Mouse (Mus musculus) adrenal gland, adult 2 months (tissue): ENCODE measurements at regions not wholly inside any gene's neighbourhood (a gene's known extent, or its start where the extent isn't known, plus 50 kb on each side); places are given as distances from the start of the nearest gene placed in this dataset.

ENCODE experiments used
- DNase-seq: peaks from one replicate; pipeline ENCODE4 v3.0.0; 2021

DNA sequence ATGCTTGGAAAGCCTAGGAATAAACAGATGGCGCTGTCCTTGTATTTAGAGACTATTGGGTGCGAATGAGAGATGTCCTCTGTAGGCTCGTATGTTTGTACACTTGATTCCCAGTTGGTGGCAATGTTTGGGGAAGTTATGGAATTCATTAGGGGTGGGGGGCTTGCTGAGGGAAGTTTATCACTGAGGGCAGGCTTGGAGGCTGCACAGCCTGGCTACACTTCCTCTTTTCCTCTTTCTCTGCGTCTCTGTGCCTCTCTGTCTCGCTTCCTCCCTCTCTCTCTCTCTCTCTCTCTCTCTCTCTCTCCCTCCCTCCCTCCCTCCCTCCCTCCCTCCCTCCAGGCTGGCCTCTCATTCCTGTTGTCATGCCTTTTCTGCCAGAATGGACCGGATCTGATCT lies 104.2 kb upstream of the Arid2 start:
- DNase-seq: no peak

DNA sequence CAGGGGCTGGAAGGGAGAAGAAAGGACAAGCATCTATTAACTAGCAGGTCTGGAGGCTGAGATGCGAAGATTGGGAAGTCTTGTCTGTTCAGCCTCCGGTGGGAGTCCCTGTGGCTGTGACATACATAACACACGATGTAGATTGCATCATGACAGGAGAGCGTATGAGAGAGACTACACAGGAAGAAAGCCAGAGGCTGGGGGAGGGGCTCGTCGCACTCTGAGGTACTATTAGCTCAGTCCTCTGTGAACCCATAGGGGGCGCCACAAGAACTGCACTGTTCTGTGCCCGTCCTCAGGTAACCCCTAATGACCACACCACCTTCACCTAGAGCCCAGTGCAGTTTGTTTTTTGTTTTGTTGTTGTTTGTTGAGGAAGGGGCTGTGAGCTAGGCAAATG lies 102.7 kb upstream of the Arid2 start:
- DNase-seq: no peak

DNA sequence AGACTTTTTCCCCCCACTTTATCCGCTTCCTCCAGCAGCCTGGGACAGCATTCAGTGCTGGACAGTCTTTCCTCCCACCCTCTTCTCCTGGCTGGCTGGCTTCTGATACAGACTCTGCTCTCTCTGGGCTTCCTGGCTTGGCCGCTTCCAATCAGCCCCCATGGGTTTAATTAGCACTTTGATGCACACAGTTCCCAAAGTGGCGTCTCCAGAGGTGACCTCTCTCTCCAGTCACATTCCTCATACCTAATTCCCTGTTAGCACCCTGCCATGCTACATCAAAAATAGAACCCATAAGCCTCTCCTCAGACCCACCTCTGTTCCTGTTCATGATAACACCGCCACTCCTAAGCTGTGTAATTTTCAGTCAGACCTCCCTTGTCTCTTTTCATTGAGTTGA lies 101.9 kb upstream of the Arid2 start:
- DNase-seq: no peak

DNA sequence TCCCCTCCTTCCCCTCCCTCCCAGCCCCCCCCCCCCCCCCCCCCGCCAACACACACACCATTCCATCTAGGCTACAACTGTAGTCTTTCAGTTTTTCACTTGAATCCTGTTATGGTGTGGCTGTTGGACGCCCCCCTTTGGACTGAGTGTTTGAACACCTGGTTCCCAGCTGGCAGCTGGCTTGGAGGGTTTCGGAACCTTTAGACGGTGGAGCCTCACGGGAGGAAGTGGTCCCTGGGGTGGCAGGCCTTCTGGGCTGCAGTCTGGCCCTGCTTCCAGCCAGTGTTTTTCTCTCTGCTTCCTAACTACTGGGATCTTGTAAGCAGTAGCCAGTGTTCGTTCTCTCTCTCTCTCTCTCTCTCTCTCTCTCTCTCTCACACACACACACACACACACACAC lies 101.4 kb upstream of the Arid2 start:
- no peak for DNase-seq

DNA sequence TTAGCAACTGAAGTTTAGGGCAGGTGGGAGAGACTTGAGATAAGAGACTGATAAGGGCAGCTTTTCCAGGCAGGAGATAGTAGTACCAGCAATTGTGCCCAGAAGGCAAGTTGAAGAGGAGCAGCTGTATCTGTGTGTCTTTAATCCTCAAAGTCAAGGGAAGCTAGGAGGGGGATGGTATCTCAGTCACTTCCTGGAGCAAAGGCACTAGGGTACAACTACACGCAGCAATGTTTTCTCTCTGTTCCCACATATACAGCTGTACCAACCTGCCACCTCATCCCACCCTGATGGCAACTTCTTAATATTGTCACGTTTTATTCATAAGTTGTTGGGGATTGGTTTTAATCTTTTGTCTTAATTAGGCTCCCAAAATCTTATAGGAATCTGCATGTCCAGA lies 97.8 kb upstream of the Arid2 start:
- DNase-seq: no peak

DNA sequence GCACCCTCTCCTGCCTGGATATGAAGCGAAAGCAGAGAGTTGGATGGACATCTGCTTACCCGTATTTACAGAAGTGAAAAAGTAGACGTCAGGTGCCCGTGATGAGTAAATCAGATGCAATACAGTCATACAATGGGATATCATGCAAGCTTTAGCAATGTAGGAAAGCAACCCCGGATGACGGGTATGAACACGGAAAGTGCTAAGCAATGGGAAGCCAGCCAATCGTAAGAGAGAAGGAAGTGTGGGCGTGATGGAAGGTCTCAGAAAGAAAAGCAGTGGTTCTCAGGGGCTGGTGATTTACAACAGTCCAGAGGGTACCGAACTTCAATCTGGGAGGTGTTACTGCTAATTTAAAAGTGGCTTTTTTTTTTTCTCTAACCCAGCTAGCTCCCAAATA lies 89.9 kb upstream of the Arid2 start:
- no peak for DNase-seq

DNA sequence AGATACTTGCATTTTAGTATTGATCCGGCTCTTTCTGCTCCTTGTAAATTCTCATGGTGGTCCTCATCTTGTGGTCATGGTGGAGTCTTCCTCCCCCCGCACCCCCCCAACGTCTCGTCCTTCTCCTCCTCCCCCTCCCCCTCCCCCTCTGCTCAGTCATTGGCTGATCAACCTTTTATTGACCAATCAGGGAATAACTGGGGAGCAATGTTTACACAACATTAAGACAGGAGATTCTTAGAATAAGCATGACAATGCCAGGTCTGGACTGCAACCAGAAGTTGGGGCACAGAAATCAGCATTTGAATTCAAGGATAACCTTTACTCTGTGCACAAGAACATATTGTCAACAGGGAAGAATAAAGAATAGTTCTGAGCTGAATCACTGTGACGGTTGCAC lies 89.4 kb upstream of the Arid2 start:
- DNase-seq: no peak

DNA sequence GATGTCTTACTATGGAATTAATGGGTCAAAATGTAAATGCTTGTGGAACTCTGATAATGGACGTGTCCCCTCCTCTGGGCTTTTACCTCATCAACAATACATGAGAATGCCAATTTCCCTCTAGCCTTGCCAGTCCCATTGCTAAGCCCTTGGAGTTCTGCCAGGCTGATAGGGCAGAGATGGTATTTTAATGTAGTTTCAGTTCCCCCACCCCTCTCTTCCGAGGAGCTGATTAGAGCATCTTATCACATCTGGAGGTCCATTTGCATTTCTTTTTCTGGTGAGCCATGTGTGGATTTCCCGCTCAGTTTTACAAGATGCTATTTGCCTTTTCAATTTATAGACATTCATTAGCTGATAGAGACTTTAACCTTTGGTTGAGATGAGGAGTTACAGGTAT lies 86.0 kb upstream of the Arid2 start:
- DNase-seq: no peak

DNA sequence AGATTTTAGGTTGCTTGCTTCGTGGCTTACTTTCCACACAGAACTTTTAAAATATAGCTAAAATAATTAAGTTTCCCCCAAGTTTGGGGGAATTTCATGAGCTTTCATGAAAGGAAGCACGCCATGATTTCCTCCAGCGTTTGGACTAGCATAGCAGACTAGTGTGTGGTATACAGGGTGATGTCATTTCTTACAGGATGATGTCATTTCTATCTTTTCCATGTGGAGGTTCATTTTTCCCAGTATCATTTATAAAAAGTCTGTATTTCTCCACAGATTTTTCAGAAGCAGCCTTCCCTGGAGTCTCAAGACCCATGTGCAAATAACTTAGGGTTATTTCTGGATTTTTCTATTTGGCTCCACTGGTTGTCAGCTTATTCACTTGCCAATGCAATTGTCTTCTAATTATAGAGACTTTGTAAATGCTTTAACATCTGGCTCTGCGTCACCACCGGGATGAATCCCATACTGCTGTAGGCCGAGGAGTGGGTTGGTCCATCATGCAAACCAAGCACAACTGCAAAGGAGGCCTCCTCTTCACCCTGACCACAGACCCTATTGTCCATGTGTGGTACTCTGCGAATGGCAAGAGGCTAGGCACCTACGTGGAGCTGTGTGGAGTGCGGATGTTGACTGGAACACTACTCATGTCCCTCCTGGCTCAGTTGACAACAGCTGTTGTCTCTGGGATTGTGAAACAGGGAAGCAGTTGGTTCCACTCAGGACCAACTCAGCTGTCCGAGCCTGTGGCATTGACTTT lies 85.4 kb upstream of the Arid2 start:
- no peak for DNase-seq

DNA sequence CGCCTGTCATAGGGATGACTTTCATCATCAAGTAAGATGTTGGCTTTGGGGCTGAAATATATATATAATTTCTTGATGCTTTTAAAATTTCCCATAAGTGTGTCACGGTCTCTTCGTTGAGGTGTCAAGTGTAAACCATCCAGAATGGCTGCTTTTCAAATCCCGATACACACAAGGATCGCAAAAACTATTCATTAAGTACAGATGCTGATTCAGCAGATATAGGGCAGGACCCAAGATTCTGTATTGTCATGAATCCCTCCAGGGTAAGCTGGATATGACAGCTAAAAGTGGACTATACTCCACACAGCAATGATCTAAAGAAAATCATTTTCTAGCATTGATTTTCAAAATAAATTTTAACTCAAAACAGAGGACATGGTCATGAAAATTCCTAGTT lies 83.1 kb upstream of the Arid2 start:
- DNase-seq: no peak

DNA sequence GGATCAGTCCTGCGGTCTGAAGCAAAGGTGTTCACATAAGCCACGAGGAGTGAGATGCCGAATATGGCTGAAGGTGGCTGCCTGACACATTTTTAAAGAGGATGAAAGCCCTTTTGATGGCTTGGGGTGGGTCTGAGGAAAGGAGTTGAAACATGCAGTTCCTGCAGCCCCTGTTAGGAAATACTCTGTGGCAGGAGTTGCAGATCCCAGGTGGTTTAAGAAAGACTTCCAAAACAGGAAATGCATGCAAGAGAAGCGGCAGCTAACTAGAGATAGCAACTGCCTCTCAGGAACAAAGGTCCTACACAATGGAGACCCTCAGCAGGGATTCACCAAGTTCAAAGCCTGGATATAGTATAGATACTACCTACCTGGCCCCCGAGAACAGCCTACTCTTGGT lies 82.7 kb upstream of the Arid2 start:
- no peak for DNase-seq

DNA sequence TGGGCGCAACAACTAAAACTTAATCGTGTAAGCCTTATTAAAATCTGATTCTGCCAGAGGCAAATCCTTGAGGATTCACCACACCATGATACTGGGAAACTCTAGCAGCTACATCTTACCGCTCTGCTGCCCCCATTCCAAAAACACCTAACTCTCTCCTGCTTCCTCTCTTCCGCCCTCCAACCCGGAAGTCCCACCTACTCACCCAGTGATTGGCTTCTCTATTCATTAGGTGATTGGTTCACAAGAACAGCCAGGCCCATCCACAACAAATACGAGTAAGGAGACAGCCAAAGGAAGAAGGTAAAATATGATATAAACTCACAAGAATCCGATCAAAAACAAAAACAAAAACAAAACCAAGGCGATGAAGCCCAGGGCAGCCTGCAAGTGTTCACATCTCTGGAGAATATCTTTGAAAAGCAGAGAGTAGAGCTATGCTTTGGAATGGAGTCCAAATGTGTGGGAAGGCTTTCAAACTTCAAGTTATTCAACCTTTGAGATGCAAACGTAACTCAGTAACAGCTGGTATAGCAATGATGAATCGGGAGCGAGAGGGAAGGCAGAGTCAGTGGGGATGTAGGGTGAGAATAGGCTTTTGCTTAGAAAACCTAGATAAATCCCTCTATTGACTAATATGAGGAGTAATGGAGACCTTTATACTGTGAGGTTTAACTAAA lies 76.5 kb upstream of the Arid2 start:
- DNase-seq: no peak

DNA sequence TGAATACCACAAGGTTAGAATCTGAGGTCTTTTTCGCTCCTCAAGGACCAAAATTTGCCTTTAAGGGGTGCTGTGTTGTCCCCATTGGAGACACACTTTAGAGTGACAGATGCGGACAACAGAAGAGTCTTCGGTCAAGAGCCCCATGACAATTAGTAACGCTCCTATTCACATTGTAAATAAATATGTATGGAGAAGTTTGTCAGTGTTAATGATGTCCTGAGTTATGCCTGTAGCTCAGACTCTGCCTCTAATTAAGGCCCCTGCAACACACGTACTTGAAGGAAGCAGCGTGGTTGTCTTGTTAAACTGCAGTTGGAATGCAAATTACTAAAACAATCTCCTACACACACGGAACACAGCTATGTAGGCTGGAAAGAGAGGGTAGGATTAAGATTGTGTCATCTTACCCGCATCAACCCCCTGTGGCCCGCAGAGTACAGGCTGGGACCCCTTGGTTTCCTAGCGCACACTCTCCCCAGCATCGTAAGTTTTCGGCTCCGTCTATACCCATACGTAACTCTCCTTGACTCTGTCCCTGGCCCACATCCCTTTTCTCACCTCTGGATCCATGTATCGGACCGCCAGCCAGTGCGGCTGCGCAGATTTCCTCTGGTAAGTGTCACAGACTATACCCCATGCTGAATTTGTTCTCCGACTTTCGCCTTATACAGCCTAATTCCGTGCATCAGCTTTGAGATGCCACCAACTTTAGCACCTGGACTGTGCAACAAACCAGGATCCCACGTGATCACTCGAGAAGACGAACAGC lies 73.6 kb upstream of the Arid2 start:
- no peak for DNase-seq

DNA sequence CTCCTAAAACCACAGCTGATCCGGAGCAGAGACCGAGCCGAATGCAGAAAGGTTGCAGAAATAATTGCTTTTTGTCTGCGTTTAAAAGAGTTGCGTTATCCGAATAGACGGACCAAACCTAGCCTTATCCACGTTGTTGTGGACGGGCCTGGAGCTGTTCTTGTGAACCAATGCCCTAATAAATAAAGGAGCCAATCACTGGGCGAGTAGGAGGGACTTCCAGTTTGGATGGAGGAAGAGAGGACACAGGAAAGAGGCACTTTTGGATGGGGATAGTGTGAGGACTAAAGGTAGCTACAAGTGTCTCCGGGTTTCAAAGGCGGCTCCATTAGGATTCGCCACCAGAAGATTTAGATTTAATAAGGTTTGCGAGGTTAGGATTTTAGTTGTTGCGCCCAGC lies 69.4 kb upstream of the Arid2 start:
- DNase-seq: no peak

DNA sequence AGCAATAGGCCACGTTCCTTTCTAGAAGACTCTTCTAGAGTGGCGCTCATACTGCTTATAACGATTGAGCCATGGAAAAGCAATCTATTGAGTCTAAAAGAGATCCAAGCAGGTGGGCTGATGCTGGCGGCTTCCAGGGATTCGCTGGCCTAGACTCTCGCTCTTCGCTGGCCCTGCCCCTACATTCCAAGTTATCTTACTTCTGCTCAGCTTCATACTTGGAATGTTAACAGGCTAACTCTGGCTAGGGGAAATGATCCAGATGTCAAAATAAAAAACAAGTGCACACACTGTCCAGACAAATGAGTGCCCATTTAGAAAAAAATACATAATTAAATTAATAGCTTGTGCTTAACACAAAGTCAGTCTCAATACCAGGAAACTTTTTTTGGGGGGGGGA lies 67.6 kb upstream of the Arid2 start:
- no peak for DNase-seq

DNA sequence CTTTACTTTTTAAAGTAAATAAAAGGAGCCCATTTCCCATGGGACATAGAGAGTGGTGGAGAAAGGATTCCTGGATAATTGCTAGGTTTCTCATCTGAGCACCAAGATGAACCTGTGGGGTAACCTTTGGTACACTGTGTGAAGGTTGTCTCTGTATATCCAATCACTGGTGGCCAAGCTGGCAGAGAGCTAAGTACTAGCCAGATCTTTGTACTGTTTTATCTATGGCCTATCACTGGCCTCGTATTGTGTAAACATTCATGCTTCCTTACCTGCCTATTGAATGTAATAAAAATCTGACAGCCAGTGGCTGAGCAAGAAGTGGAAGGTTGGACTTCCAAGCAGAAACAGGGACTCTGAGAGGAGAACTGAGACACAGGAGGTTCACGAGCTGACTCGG lies 55.3 kb upstream of the Arid2 start:
- no peak for DNase-seq

DNA sequence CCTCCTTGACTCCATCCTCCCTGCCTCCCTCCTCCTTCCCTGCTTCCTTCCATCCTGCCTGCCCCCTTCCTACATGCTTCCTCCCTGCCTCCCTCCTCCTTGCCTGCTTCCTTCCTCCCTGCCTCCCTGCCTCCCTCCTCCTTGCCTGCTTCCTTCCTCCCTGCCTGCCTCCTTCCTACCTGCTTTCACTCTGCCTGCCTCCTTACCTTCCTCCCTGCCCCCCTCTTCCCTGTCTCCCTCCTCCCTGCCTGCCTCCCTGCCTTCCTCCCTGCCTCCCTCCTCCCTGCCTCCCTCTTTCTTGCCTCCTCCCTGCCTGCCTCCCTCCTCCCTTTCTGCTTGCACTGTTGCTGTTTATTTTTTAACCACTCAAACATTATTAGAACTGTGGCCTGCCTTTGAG lies 54.2 kb upstream of the Arid2 start:
- no peak for DNase-seq

DNA sequence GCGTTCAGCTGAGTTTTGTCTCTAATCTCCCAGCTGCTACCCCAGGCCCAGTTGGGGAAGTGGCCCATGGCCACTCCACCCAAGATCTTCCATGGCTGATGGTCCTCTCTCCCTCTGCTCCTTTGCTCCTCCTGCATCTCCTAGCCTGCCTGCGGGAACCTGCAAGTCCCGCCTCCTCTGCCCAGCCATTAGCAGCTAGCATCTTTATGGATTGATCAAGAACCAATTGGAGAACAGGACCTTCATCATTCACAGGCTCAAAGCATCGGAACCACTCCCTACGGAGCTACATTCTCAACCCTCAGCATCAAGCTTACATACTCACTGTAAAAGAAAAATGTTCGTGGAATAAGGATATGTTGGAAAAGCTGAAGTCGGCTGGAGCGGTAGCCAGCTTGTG lies 52.5 kb upstream of the Arid2 start:
- DNase-seq: no peak
